Mouse (Mus musculus) cerebellum, adult 2 months (tissue): Measurements from ENCODE around the gene Sec1. TPM values are rescaled to one million over a fixed set of nuclear protein-coding genes. Genes with fewer than 3 reads are reported as not detected.
A peak's percentile ranks its signal among the peaks of the same experiment; 100 is the strongest.

ENCODE experiments used
- DNase-seq, 2 experiments: peaks; one replicate each; pipeline ENCODE4 v3.0.0; 2021
- H3K27ac ChIP-seq: fragments of 200-500 bp; 2 replicates; pipeline ENCODE4 v1.5.1; 2012; ENCODE audit warnings: low read length, control low read depth, inconsistent platforms; ENCODE audit not compliant: insufficient read depth
- H3K27me3 ChIP-seq: fragments of 200-500 bp; 2 replicates; pipeline ENCODE4 v1.6.1; 2012; ENCODE audit warnings: inconsistent platforms, mild to moderate bottlenecking, low read length, moderate library complexity; ENCODE audit not compliant: control insufficient read depth, insufficient read depth
- H3K4me1 ChIP-seq: fragments of 200-500 bp; 2 replicates; pipeline ENCODE4 v1.6.1; 2011; ENCODE audit warnings: low read length; ENCODE audit not compliant: control insufficient read depth, insufficient read depth
- H3K4me3 ChIP-seq: fragments of 200-500 bp; replicated peaks from 2 replicates; pipeline ENCODE3; 2011; ENCODE audit warnings: mild to moderate bottlenecking, low read depth, low read length, control low read depth; ENCODE audit not compliant: insufficient read depth
- CTCF ChIP-seq: fragments of 200-500 bp; IDR thresholded peaks from 2 replicates; pipeline ENCODE4 v1.5.1; 2011; ENCODE audit warnings: low read depth, mild to moderate bottlenecking, control low read depth, low read length, moderate library complexity, borderline replicate concordance; ENCODE audit not compliant: insufficient read depth
- POLR2A ChIP-seq: fragments of 200-500 bp; IDR thresholded peaks from 2 replicates; pipeline ENCODE4 v1.6.1; 2011; ENCODE audit warnings: low read length, control low read depth, borderline replicate concordance; ENCODE audit not compliant: insufficient read depth
- WGBS: fragments of 180-500 bp; shearing (Covaris S2); methylation state at CpG from one replicate; pipeline ENCODE4 v1.1.7; 2018; 5-methylcytosine and 5-hydroxymethylcytosine counted together
- polyA plus RNA-seq: library from polyadenylated mRNA; depleted of rRNA; stranded (reverse); fragments of >200 nt; gene quantifications from 2 replicates; pipeline ENCODE4 v1.2.3, GENCODE M21; 2012; rRNA removed

The Sec1 gene
- 0.29 and 0.64 TPM in 2 replicates for polyA plus RNA-seq

GRCm38 (mm10) chr7:45693921-45694591 is at the start of gene Sec1:
Gene Sec1 (minus strand): TSS chr7:45694402.
- 88% methylated on average over 50 of the region's 50 CpGs for WGBS
- H3K4me3 ChIP-seq: no peak within 1 kb of the TSS

DNA sequence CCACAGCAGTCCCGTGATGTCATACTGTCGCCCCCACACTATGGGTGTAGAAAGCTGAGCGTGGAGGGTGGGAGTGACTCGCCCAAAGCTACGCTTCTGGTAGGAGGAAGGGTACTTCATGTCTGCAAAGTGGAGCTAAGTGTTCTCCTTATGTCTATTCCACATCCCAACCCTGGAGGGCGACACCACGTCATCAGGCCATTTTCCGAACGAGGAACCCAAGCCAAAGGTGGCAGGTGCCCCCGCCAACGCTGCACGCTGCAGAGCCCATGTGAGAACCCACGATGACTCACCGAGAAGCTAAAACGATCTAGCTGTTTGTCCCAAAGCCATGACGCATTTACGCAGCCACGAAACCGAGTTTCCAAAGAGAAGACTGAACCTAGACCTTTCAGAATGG is 48.1 kb upstream of the Sec1 start:
- WGBS: 14% methylated on average over 19 of the region's 19 CpGs
- Histone ChIP-seq H3K4me1 (no peaks in the 10 kb centered on the region), H3K4me3 (peak overlapping the region; percentile 63), H3K27me3 (no peaks in the 10 kb centered on the region), H3K27ac (peak overlapping the region; percentile 32; the same call in 1 of the 2 replicates)
- DNase-seq: peak; percentile 51 to 66
- TF ChIP-seq CTCF (peak; percentile 24; the same call in 1 of the 2 replicates), POLR2A (no peak)

More at GRCm38 (mm10) chr7:45693921-45694591, at the start of gene Sec1:
- TF ChIP-seq POLR2A: no peak
- no peak for TF ChIP-seq CTCF
- H3K27me3 ChIP-seq: no peaks in the 10 kb centered on the region
- peaks cover 4% of the 10 kb centered on the region for H3K4me1 ChIP-seq
- DNase-seq: no peak
- H3K27ac ChIP-seq: no peak within 1 kb of the TSS

- no peaks in the 10 kb centered on the region for H3K27me3 ChIP-seq
- 44% methylated on average over 11 of the region's 11 CpGs for WGBS
- no peaks in the 10 kb centered on the region for H3K4me1 ChIP-seq
- TF ChIP-seq CTCF (no peak), POLR2A (no peak)
- H3K4me3 ChIP-seq: peak overlapping the region; percentile 63
- H3K27ac ChIP-seq: peak overlapping the region; percentile 32; the same call in 1 of the 2 replicates
- DNase-seq: peak in 1 of 2 experiments; percentile 38
These were observed 47.6 kb upstream of the Sec1 start for GRCm38 (mm10) chr7:45741777-45742176.

DNA sequence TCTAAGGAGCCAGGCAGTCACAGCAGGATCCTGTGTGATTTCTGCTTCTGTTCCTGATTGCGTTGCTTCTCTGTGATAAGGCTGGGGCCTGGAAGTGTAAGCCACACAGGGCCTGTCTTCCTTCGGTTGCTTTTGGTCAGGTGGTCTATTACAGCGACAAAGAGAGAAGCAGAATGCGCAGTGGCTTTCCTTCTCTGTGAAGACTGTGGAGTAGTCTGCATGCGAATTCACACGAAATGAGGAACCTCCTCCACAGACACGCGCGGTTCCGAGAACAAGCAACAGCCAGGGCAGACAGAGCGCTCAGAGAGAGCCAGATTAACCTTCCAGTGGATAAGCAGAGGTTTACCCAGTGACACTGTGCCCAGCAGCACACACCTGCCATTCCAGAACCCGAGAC is 47.1 kb upstream of the Sec1 start:
- no peak overlapping the region for H3K4me3 ChIP-seq
- H3K27ac ChIP-seq: no peak overlapping the region
- DNase-seq: no peak
- TF ChIP-seq CTCF (no peak), POLR2A (no peak)
- H3K4me1 ChIP-seq: no peaks in the 10 kb centered on the region
- no peaks in the 10 kb centered on the region for H3K27me3 ChIP-seq
- 90% methylated on average over 12 of the region's 12 CpGs for WGBS

DNA sequence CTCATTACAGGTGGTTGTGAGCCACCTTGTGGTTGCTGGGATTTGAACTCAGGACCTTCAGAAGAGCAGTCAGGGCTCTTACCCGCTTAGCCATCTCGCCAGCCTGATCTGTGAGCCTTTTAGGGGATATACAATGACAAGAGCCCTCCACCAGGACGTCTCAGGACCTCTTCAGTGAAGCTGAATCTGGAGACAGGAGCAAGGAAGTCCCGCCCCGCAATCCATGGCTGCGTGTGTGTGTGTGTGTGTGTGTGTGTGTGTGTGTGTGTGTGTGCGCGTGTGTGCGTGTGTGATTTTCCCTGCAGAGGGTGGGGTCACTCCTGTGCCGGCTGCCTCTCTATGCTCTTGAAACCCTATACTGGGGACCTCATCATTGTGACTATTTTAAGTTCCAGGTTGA is 45.6 kb upstream of the Sec1 start:
- WGBS: 63% methylated on average over 10 of the region's 10 CpGs
- H3K27ac ChIP-seq: no peak overlapping the region
- H3K4me3 ChIP-seq: no peak overlapping the region
- no peak for TF ChIP-seq POLR2A
- no peak for TF ChIP-seq CTCF
- no peaks in the 10 kb centered on the region for H3K27me3 ChIP-seq
- H3K4me1 ChIP-seq: no peaks in the 10 kb centered on the region
- DNase-seq: no peak

DNA sequence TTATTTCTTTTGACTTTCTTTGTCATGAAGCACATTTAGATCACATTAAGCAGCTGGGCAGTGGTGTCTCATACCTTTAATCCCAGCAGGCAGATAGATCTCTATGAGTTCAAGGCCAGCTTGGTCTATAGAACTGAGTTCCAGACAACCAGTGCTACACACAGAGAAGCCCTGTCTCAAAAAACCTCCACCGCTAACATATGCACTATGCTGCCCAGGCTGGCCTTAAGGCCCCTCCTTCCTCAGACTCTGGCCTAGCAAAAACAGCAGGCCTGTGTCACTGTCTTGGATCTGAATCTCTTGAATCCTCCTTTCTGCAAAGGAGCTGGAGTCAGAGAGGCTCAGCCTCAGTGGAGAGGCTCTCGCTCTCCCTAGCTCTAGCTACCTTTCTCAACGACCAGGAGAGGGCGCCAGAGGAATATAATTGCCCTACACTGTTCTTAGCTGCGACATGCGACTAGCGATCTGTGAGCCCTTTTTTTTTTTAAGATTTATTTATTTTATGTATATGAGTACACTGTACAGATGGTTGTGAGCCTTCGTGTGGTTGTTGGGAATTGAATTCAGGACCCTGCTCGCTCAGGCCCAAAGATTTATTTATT is 45.1 kb upstream of the Sec1 start:
- TF ChIP-seq CTCF: peak; percentile 79
- TF ChIP-seq POLR2A: no peak
- Histone ChIP-seq H3K4me3 (no peak overlapping the region), H3K27me3 (no peaks in the 10 kb centered on the region), H3K4me1 (no peaks in the 10 kb centered on the region), H3K27ac (no peak overlapping the region)
- WGBS: 6% methylated on average over 9 of the region's 9 CpGs
- peak; percentile 80 to 82 for DNase-seq

DNA sequence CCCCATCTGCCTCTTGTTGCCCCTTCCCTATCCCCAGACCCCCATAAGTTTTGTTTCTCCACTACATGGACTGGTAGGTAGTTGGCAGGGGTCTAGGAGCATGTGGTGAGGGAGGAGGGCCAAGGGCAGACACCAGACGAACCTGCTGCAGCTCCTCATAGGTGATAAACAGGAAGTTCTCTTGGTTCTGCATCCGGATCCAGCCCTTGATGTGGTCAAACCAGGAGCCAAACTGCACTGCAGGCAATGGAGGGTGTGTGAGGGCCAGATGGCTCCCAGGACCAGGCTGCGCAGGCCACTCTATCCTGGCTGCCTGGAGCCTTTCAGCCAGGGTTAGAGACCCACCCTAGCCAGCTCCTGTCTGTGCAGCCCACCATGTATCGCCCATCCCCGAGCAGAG is 39.3 kb upstream of the Sec1 start:
- TF ChIP-seq CTCF (no peak), POLR2A (no peak)
- DNase-seq: no peak
- Histone ChIP-seq H3K27ac (no peak overlapping the region), H3K4me3 (no peak overlapping the region), H3K27me3 (no peaks in the 10 kb centered on the region), H3K4me1 (no peaks in the 10 kb centered on the region)
- WGBS: 61% methylated on average over 5 of the region's 5 CpGs
